In genomic region chr4:31454898-31455297, GRCm38 (mm10) we compare ENCODE assay signal across 10 mouse cellular contexts.
DNase-seq lines count a peak whose midpoint lies in the region; ATAC-seq lines count a peak whose summit lies in the region.
"Had no signal": no experiment of that assay in that cellular context is flagged by ENCODE, and none has a peak within 500 bp of the region (broad histone marks: within the 10 kb centered on the region; RNA-seq: fewer than 3 reads in every experiment).

No protein-coding gene starts in this region.

- peaks cover 7% of the 10 kb centered on the region; the same call in 1 of the 2 replicates for H3K4me1 ChIP-seq in heart, embryonic 10.5 days
- no peaks in the 10 kb centered on the region for H3K4me1 ChIP-seq in stomach, embryonic 14.5 days (ENCODE audit: control insufficient read depth, insufficient read depth, low read length)
- no peaks in the 10 kb centered on the region for H3K4me1 ChIP-seq in limb, embryonic 10.5 days
- H3K4me1 ChIP-seq: forebrain, embryonic 13.5 days; neural tube, embryonic 12.5 days had no signal

- no peaks in the 10 kb centered on the region for H3K9me3 ChIP-seq in heart, embryonic 10.5 days
- no peaks in the 10 kb centered on the region for H3K9me3 ChIP-seq in stomach, embryonic 14.5 days (ENCODE audit: control insufficient read depth, low read depth, low read length)
- H3K9me3 ChIP-seq in limb, embryonic 10.5 days (replicated peaks) = no peaks in the 10 kb centered on the region
- H3K9me3 ChIP-seq: forebrain, embryonic 13.5 days; neural tube, embryonic 12.5 days had no signal

- H3K9ac ChIP-seq in stomach, embryonic 14.5 days (replicated peaks; ENCODE audit: low read depth, low read length) = no peak overlapping the region
- H3K9ac ChIP-seq: forebrain, embryonic 13.5 days; neural tube, embryonic 12.5 days had no signal

- H3K36me3 ChIP-seq in heart, embryonic 10.5 days = no peaks in the 10 kb centered on the region
- H3K36me3 ChIP-seq in stomach, embryonic 14.5 days (ENCODE audit: control insufficient read depth, insufficient read depth, low read length) = no peaks in the 10 kb centered on the region
- H3K36me3 ChIP-seq in limb, embryonic 10.5 days = no peaks in the 10 kb centered on the region
- H3K36me3 ChIP-seq: neural tube, embryonic 12.5 days had no signal

- H3K4me2 ChIP-seq in stomach, embryonic 14.5 days (replicated peaks; ENCODE audit: low read depth, low read length) = 0 out of 2 replicates have a peak overlapping the region, but pooled peaks have one; percentile 16
- H3K4me2 ChIP-seq: forebrain, embryonic 13.5 days; neural tube, embryonic 12.5 days had no signal

- H3K27me3 ChIP-seq in heart, embryonic 10.5 days (ENCODE audit: insufficient read depth, poor library complexity, severe bottlenecking) = no peaks in the 10 kb centered on the region
- no peaks in the 10 kb centered on the region for H3K27me3 ChIP-seq in stomach, embryonic 14.5 days (ENCODE audit: control insufficient read depth, insufficient read depth, low read length)
- no peaks in the 10 kb centered on the region for H3K27me3 ChIP-seq in limb, embryonic 10.5 days (ENCODE audit: low read depth, poor library complexity, severe bottlenecking)
- H3K27me3 ChIP-seq: forebrain, embryonic 13.5 days; neural tube, embryonic 12.5 days had no signal

- H3K4me3 ChIP-seq in heart, embryonic 10.5 days = no peak overlapping the region
- H3K4me3 ChIP-seq in stomach, embryonic 14.5 days (ENCODE audit: low read depth, low read length) = no peak overlapping the region
- no peak overlapping the region for H3K4me3 ChIP-seq in limb, embryonic 10.5 days
- H3K4me3 ChIP-seq: forebrain, embryonic 13.5 days; neural tube, embryonic 12.5 days had no signal

- H3K27ac ChIP-seq in heart, embryonic 10.5 days = peak overlapping the region; percentile 17; the same call in 1 of the 2 replicates
- 0 out of 2 replicates have a peak overlapping the region, but pooled peaks have one; percentile 27 for H3K27ac ChIP-seq in stomach, embryonic 14.5 days (ENCODE audit: low read length)
- H3K27ac ChIP-seq in limb, embryonic 10.5 days = no peak overlapping the region
- H3K27ac ChIP-seq: forebrain, embryonic 13.5 days; neural tube, embryonic 12.5 days had no signal

- no peak for ATAC-seq in stomach, embryonic 14.5 days (ENCODE audit: insufficient number of reproducible peaks, insufficient read depth, low FRiP score, low read depth)
- ATAC-seq: forebrain, embryonic 13.5 days had no signal

- peak; percentile 2 for DNase-seq in kidney, postnatal 14 days
- no peak for DNase-seq in kidney, postnatal 36 days
- no peak for DNase-seq in heart, embryonic 10.5 days (ENCODE audit: low spot score)
- DNase-seq in heart, postnatal 4 days = peak; percentile 16
- DNase-seq in cerebellum, postnatal 25 days = no peak
- no peak for DNase-seq in limb, embryonic 10.5 days (ENCODE audit: low spot score)
- DNase-seq: thymus, adult 18-20 months had no signal

- WGBS in heart, embryonic 10.5 days = 35% methylated on average over 7 of the region's 7 CpGs
- 38% methylated on average over 7 of the region's 7 CpGs for WGBS in stomach, embryonic 14.5 days
- 73% methylated on average over 7 of the region's 7 CpGs for WGBS in limb, embryonic 10.5 days

Comparison
In these comparisons a context has a peak if more than half of its experiments do, and no peak if none do; other contexts are left out.
1. DNase-seq: peak in kidney, postnatal 14 days (single experiment) and heart, postnatal 4 days (single experiment); none in kidney, postnatal 36 days (0 of 2), heart, embryonic 10.5 days (single experiment), cerebellum, postnatal 25 days (0 of 2) and limb, embryonic 10.5 days (single experiment).